Mouse (Mus musculus): ENCODE measurements around the gene Nhsl1.
"Not testable (repeated sequence)": the region's sequence is repeated elsewhere in the genome, so short reads cannot be mapped to it uniquely, and the experiment has no call there.

Gene Nhsl1

GRCm38 (mm10) chr10:18528475-18528874, 209.7 kb downstream of the Nhsl1 start:
- DNase-seq (ENCODE audit: low spot score in 2 of 2), result no peak

- DNase-seq (ENCODE audit: low spot score in 2 of 2), result no peak
Observed at GRCm38 (mm10) chr10:18529177-18529576, 210.4 kb downstream of the Nhsl1 start.

- no peak for DNase-seq (ENCODE audit: low spot score in 2 of 2)
Observed at GRCm38 (mm10) chr10:18530161-18530560, 211.4 kb downstream of the Nhsl1 start.

DNA sequence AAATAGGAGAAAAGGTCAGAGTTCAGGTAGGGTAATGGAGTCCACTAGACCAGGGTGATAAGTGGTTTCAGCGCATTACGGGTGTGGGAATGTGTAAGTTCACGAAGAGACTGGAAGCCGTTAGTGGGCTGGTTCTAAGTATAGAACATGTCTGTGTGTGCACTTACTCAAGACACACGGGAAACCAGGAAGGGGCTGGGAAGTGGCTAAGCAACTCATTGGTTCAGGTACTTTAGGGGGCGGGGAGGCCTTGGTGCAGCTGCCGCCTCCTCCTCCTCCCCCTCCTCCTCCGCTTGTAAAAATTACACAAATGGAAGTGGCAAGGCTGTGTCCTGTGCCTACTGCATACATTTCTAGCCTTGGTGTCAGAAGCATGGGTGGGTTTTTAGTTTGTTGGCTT, 213.5 kb downstream of the Nhsl1 start:
- no peak for DNase-seq (ENCODE audit: low spot score in 2 of 2)

DNA sequence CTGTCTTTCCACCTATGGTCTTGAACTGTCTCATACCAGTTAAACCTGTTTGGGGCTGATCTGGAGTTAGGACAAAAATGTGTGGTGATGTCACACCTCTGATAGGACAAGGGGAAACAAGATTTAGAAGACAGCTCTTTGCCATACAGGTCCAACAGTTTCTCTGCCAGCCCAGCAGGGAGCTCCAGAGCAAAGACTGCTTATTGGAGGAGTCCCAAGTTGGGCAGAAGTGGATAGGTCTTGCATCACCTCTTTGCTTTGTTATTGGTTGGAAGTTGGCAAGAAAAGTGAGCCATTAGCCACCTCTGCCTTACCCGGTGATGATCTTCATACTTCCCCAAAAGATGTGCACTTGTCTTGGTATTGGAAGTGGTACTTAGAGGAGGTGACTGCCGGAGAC, 218.1 kb downstream of the Nhsl1 start:
- no peak for DNase-seq (ENCODE audit: low spot score in 2 of 2)

DNA sequence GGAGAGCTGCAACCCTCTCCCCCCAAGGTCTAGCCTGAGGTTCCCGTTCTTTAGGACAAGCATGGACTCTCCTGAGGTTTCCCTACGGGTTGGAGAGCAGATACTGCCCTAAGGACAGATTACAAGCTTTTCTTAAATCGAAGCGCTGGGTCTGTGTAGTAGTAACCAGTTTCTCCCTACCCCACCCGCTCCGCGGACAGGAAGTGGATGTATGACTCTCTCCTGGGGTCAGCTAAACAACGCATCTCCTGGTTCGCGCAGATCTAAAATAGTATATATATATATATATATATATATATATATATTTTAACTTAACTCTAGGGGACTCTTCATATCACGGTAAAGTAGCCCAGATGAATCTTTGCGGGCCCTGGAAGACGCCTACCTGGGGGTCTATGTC, 226.5 kb downstream of the Nhsl1 start:
- no peak for DNase-seq (ENCODE audit: low spot score in 2 of 2)

DNA sequence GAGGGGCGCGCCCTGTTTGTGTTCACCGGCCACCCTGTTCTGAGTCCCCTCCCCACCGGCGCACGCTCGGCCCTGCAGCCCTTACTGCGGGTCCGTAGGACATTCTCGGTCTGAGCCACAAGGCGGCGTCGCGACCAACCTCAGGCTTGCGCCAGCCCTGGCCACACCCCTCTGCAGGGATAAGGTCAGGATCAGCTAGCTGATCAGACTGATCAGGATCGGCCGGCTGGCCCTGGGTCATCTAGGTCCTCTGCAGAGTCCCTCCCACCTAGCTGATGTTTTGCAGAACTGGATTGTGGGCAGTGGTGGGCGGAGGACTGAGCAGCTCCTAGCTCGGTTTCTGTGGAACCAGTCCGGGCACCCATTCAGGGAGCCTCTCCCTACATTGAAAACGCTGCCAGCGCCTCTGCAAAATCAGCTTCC, 227.0 kb downstream of the Nhsl1 start, which contains the start of gene Hebp2:
Hebp2 (minus strand) TSS at position 264 of the 423 bp plus-strand sequence.
- peak in 1 of 2 experiments; percentile 52 for DNase-seq (ENCODE audit: low spot score in 2 of 2)

DNA sequence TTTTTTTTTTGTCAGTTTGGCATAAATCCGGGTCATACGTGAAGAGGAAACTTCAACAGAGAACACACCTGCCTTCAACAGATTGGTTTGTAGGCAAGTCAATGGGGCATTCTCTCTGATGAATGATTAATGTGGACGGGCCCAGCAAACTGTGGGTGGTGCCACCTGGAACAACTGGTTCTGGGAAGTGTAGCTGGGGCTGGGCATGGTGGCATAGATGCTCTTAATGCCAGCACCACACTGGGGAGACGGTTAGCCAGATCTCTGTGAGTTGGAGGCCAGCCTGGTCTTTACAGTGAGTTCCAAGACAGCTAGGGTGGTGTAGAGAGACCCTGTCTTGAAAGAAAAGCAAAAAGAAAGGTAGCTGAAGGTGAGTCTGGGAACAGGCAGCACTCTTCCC, 228.6 kb downstream of the Nhsl1 start:
- DNase-seq (ENCODE audit: low spot score in 2 of 2), result no peak

- DNase-seq (ENCODE audit: low spot score in 2 of 2), result no peak
Observed at GRCm38 (mm10) chr10:18549321-18550216, 230.8 kb downstream of the Nhsl1 start.

DNA sequence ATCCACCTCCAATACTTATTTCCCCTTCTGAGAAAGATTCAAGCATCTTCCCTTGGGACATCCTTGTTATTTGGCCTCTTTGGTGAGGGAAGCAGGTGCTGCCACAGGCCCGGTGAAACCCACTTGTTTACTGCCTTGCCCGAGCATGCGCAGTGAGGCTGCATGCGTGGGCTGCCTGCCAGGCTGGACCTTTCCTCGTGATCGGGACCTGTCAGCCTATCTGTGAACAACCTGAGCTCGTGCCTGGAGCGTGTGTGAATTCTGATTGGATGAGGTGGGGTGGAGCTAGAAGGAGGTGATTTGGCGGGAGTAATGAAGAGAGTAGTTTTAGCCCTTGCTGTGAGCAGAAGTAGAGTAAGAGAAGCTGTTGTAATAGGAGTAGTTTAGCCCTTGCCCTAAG, 240.3 kb downstream of the Nhsl1 start:
- not testable (repeated sequence) for DNase-seq (ENCODE audit: low spot score in 2 of 2)

GRCm38 (mm10) chr10:18561445-18561844, 242.7 kb downstream of the Nhsl1 start:
- DNase-seq (ENCODE audit: low spot score in 2 of 2), result no peak

DNA sequence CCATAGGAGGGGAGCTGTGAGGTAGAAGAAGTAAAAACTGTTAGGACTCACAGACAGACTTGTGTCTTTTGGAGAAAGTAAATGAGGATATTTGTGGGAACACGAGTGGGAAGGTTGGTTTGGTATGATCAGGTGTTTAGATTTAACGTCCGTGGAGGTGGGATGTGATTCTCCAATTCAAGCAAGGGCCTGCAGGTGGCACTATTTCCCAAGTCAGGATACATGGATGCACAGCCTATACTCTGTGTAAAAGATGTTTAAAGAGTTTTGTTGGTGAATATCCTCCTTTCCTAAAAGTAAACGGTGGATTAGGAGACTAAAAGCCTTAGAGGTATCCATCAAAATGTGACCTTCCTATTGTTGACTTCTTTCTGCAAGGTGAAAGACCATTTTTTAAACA, 244.2 kb downstream of the Nhsl1 start:
- peak; percentile 58 to 61 for DNase-seq (ENCODE audit: low spot score in 2 of 2)

- DNase-seq (ENCODE audit: low spot score in 2 of 2), result no peak
Observed at GRCm38 (mm10) chr10:18572581-18572980, 253.8 kb downstream of the Nhsl1 start.

Measured in frontal cortex, postnatal 25 days (tissue).